Mouse (Mus musculus): Measurements from ENCODE around the gene Nr2f2.

DNA sequence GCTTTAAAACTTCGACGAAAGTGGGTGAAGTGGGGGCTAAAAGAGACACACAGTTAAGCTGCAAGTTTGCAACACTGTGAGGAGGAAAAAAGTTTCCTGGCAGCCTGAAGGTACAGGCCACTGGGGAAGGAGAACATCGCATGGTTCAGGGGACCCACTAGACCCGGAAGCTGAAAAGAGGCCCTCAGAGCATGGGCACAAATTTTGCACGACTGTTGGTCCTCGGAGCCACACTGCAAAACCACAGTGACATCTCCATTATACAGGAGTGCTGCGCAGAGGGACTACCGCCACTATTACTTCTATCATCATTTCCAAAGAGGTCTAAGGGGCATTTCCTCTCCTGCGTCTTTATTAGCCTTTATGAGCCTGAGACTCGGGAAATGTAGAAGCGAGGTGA lies 32.7 kb downstream of the Nr2f2 start:
- TF ChIP-seq CTCF (IDR thresholded peaks at IDR 0.05; ENCODE audit: borderline replicate concordance, insufficient read depth, low read depth, low read length) (no peak), POLR2A (IDR thresholded peaks at IDR 0.05; ENCODE audit: borderline replicate concordance, insufficient read depth, low read length) (no peak)
